Mouse (Mus musculus): Measurements from ENCODE around the gene Clcn3.

DNA sequence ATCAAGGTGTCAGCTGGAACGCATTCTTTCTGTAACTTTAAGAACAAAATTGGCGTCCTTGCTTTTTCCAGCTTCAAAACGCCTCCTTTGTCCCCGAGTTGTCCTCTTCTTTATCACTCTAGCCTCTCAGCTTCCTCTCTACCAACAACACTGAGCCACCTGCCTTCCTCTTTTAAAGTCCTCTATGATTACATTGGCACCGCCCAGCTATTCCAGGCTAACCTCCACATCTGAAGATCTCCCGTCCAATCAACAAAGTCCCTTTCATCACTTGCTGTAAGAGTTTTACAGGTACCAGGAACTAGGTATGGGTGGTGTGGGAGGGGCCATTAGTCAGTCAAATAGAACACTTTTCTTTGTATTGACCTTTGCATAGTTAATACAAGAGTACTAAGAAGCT is 17.8 kb downstream of the Clcn3 start:
- TF ChIP-seq CTCF (conservative IDR thresholded peaks at IDR 0.05; ENCODE audit: insufficient read depth, insufficient read length, low read depth, low read length) (no peak), POLR2A (IDR thresholded peaks at IDR 0.05; ENCODE audit: low read depth, low read length) (no peak)
